In the genomic region with DNA sequence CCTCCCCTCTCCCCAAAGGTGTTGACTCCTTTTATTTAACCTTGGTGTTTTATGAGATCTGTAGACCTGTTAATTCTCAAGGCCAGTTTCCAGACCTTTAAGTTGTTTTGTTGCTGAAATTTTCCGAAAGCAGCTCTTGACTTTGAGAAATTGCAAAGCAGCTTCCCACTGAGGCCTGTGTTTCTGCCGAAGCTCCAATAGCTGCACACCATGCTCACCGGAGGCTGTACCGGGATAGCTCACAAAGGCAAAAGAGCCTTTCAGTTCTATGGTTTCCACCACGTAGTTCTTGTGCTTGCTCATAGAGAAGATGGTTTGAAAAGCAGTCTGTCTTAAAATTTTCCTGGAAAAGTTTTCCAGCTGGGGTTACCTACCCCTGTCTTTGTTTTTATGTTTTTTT, we compare ENCODE assay signal across 12 mouse cellular contexts. TPM values are rescaled to one million over a fixed set of nuclear protein-coding genes. Genes with fewer than 3 reads are reported as not detected.
DNase-seq lines count a peak whose midpoint lies in the region; ATAC-seq and TF ChIP-seq lines count a peak whose summit lies in the region.
"Had no signal": no experiment of that assay in that cellular context is flagged by ENCODE, and none has a peak within 500 bp of the region (broad histone marks: within the 10 kb centered on the region; RNA-seq: fewer than 3 reads in every experiment).

No protein-coding gene starts in this region.

- TF ChIP-seq POLR2A in thymus, adult 2 months (IDR thresholded peaks at IDR 0.05; ENCODE audit: control insufficient read depth, extremely low read depth, insufficient read depth, low read length, poor library complexity): no peak

- no peak overlapping the region for H3K9ac ChIP-seq in heart, embryonic 15.5 days
- H3K9ac ChIP-seq in embryonic facial prominence, embryonic 11.5 days (replicated peaks; ENCODE audit: low read length): peak overlapping the region; percentile 29
- H3K9ac ChIP-seq in hindbrain, embryonic 16.5 days (ENCODE audit: low read depth, low read length): peak overlapping the region; percentile 91; the same call in 1 of the 2 replicates

- no peak overlapping the region for H3K27ac ChIP-seq in heart, embryonic 15.5 days
- no peak overlapping the region for H3K27ac ChIP-seq in embryonic facial prominence, embryonic 11.5 days (replicated peaks; ENCODE audit: low read depth, low read length)
- H3K27ac ChIP-seq in hindbrain, embryonic 16.5 days (ENCODE audit: low read depth, low read length): no peak overlapping the region
- no peak overlapping the region for H3K27ac ChIP-seq in thymus, adult 2 months (ENCODE audit: control insufficient read depth, insufficient read depth, low read length)

- ATAC-seq in heart, embryonic 15.5 days (replicated peaks; ENCODE audit: insufficient number of reproducible peaks, insufficient read depth, low FRiP score, low read depth): no peak
- no peak for ATAC-seq in embryonic facial prominence, embryonic 11.5 days (replicated peaks; ENCODE audit: insufficient number of reproducible peaks, low FRiP score, low TSS enrichment, low read depth)
- ATAC-seq in hindbrain, embryonic 16.5 days: no peak
- ATAC-seq in megakaryocyte-erythroid progenitor cell, adult 5-6 weeks (replicated peaks; ENCODE audit: low FRiP score, low TSS enrichment, poor library complexity, severe bottlenecking): no peak

- no peaks in the 10 kb centered on the region for H3K9me3 ChIP-seq in heart, embryonic 15.5 days (replicated peaks)
- H3K9me3 ChIP-seq in embryonic facial prominence, embryonic 11.5 days (replicated peaks; ENCODE audit: control insufficient read depth, low read length): no peaks in the 10 kb centered on the region
- no peaks in the 10 kb centered on the region for H3K9me3 ChIP-seq in hindbrain, embryonic 16.5 days (ENCODE audit: control insufficient read depth, low read length)

- no peak for DNase-seq in heart, adult 18-20 months
- DNase-seq in embryonic facial prominence, embryonic 11.5 days (ENCODE audit: low spot score): peak; percentile 54
- peak; percentile 19 for DNase-seq in neural tube, embryonic 10.5 days (ENCODE audit: extremely low spot score, low spot score)
- DNase-seq in thymus, postnatal 25 days: no peak
- DNase-seq in thymus, adult 2 months: no peak
- DNase-seq: cerebellum, postnatal 14 days; liver; thymus, postnatal 14 days had no signal

- H3K27me3 ChIP-seq in heart, embryonic 15.5 days: no peaks in the 10 kb centered on the region
- no peaks in the 10 kb centered on the region for H3K27me3 ChIP-seq in embryonic facial prominence, embryonic 11.5 days (ENCODE audit: control insufficient read depth, insufficient read depth, low read length)
- no peaks in the 10 kb centered on the region for H3K27me3 ChIP-seq in hindbrain, embryonic 16.5 days (replicated peaks; ENCODE audit: control insufficient read depth, insufficient read depth, low read length)
- peaks cover 21% of the 10 kb centered on the region for H3K27me3 ChIP-seq in thymus, adult 2 months (ENCODE audit: control insufficient read depth, insufficient read depth, low read length)

- TF ChIP-seq CTCF in thymus, adult 2 months (IDR thresholded peaks at IDR 0.05; ENCODE audit: borderline replicate concordance, control insufficient read depth, extremely low read depth, insufficient read depth, low read length, poor library complexity): no peak

- peaks cover 45% of the 10 kb centered on the region for H3K4me1 ChIP-seq in heart, embryonic 15.5 days (replicated peaks)
- H3K4me1 ChIP-seq in embryonic facial prominence, embryonic 11.5 days (ENCODE audit: control insufficient read depth, insufficient read depth, low read length): no peaks in the 10 kb centered on the region; the same call in 1 of the 2 replicates
- peaks cover 25% of the 10 kb centered on the region for H3K4me1 ChIP-seq in hindbrain, embryonic 16.5 days (ENCODE audit: control insufficient read depth, insufficient read depth, low read depth, low read length)
- H3K4me1 ChIP-seq in thymus, adult 2 months (replicated peaks; ENCODE audit: control insufficient read depth, insufficient read depth, low read length): no peaks in the 10 kb centered on the region

- 60% methylated on average over 5 of the region's 5 CpGs for WGBS in heart, embryonic 15.5 days
- WGBS in embryonic facial prominence, embryonic 11.5 days: 11% methylated on average over 5 of the region's 5 CpGs
- WGBS in hindbrain, embryonic 16.5 days: 12% methylated on average over 5 of the region's 5 CpGs
- 86% methylated on average over 5 of the region's 5 CpGs for WGBS in thymus, adult 2 months

- H3K4me3 ChIP-seq in heart, embryonic 15.5 days: 0 out of 2 replicates have a peak overlapping the region, but pooled peaks have one; percentile 3
- peak overlapping the region; percentile 99 for H3K4me3 ChIP-seq in embryonic facial prominence, embryonic 11.5 days (ENCODE audit: low read depth, low read length)
- peak overlapping the region; percentile 81 for H3K4me3 ChIP-seq in hindbrain, embryonic 16.5 days (ENCODE audit: low read length)
- no peak overlapping the region for H3K4me3 ChIP-seq in thymus, adult 2 months (ENCODE audit: control insufficient read depth, insufficient read depth, low read length)

- H3K36me3 ChIP-seq in heart, embryonic 15.5 days: no peaks in the 10 kb centered on the region
- H3K36me3 ChIP-seq in embryonic facial prominence, embryonic 11.5 days (replicated peaks; ENCODE audit: control insufficient read depth, insufficient read depth, low read depth, low read length): no peaks in the 10 kb centered on the region
- H3K36me3 ChIP-seq in hindbrain, embryonic 16.5 days (ENCODE audit: control insufficient read depth, insufficient read depth, low read length): no peaks in the 10 kb centered on the region
- H3K36me3 ChIP-seq in thymus, adult 2 months (ENCODE audit: control insufficient read depth, insufficient read depth, low read length): no peaks in the 10 kb centered on the region

- H3K4me2 ChIP-seq in heart, embryonic 15.5 days: peak overlapping the region; percentile 88
- H3K4me2 ChIP-seq in embryonic facial prominence, embryonic 11.5 days (ENCODE audit: low read depth, low read length): peak overlapping the region; percentile 77
- H3K4me2 ChIP-seq in hindbrain, embryonic 16.5 days (ENCODE audit: low read length): peak overlapping the region; percentile 87

RNA-seq across cellular contexts. Expression of a gene that starts 3.2 kb away (rescaled TPM):
- 6.2 and 11.6 TPM in 2 replicates for polyA plus RNA-seq in heart, embryonic 15.5 days (2015; fragmentation: Nextera tagmentation; extraction: Ambion mirVana)
- 1 to 10 TPM; 2.9 to 4.3 TPM for total RNA-seq in heart, adult 18-20 months (2021)
- 27.3 and 28.0 TPM in 2 replicates for polyA plus RNA-seq in embryonic facial prominence, embryonic 11.5 days (2014; fragmentation: Nextera tagmentation; extraction: Ambion mirVana)
- polyA plus RNA-seq in hindbrain, embryonic 16.5 days (2015; fragmentation: Nextera tagmentation; extraction: Ambion mirVana): 10.6 and 17.4 TPM in 2 replicates
- total RNA-seq in megakaryocyte-erythroid progenitor cell, adult 5-6 weeks (2014; fragmentation: Nextera tagmentation): 18.0 and 20.6 TPM in 2 replicates
- total RNA-seq in megakaryocyte-erythroid progenitor cell, adult 5-6 weeks (2017): 6.4 and 10.9 TPM in 2 replicates
- 13.0 and 15.9 TPM in 2 replicates for polyA plus RNA-seq in thymus, adult 2 months (2012; rRNA removed)
- total RNA-seq: neutrophil, adult 5-6 weeks had no signal

Comparison
In these comparisons a context has a peak if more than half of its experiments do, and no peak if none do; other contexts are left out.
1. DNase-seq: peak in embryonic facial prominence, embryonic 11.5 days (single experiment) and neural tube, embryonic 10.5 days (single experiment); none in heart, adult 18-20 months (0 of 2), thymus, postnatal 25 days (single experiment) and thymus, adult 2 months (single experiment).
2. Peak in every context shown above with its lines, with median percentiles within 50 percentile points of each other: H3K4me2 ChIP-seq.